Mouse (Mus musculus) stomach, postnatal 0 days (tissue): ENCODE data around the gene Mapk8ip1. TPM values are rescaled to one million over a fixed set of nuclear protein-coding genes. Genes with fewer than 3 reads are reported as not detected.

Experiments
- ATAC-seq: fragments of 200-750 bp; cut with Nextera tagmentation; 2 replicates; pipeline ENCODE4 v1.8.0; 2017; ENCODE audit not compliant: low FRiP score, low TSS enrichment
- DNase-seq: peaks from one replicate; pipeline ENCODE4 v3.0.0-alpha.2; 2016; ENCODE audit warnings: low spot score
- H3K27ac ChIP-seq: fragments of 300-500 bp; sonication (generic); replicated peaks from 2 replicates; pipeline ENCODE4 v1.5.1; 2014; ENCODE audit warnings: mild to moderate bottlenecking, control low read depth
- H3K27me3 ChIP-seq: fragments of 300-500 bp; sonication (generic); 2 replicates; pipeline ENCODE4 v1.6.1; 2014; ENCODE audit warnings: low read length; ENCODE audit not compliant: control insufficient read depth, insufficient read depth
- H3K36me3 ChIP-seq: fragments of 300-500 bp; sonication (generic); 2 replicates; pipeline ENCODE4 v1.6.1; 2014; ENCODE audit warnings: low read length, mixed read lengths; ENCODE audit not compliant: control insufficient read depth, insufficient read depth
- H3K4me1 ChIP-seq: fragments of 300-500 bp; sonication (generic); replicated peaks from 2 replicates; pipeline ENCODE4 v1.6.1; 2014; ENCODE audit warnings: antibody characterized with exemption; ENCODE audit not compliant: control insufficient read depth, insufficient read depth
- H3K4me2 ChIP-seq: fragments of 300-500 bp; sonication (generic); replicated peaks from 2 replicates; pipeline ENCODE4 v1.6.1; 2014; ENCODE audit warnings: low read depth, mild to moderate bottlenecking, control low read depth, moderate library complexity
- H3K4me3 ChIP-seq: fragments of 300-500 bp; sonication (generic); 2 replicates; pipeline ENCODE4 v1.5.1; 2014; ENCODE audit warnings: low read depth, low read length, control low read depth
- H3K9ac ChIP-seq: fragments of 300-500 bp; sonication (generic); 2 replicates; pipeline ENCODE4 v1.6.1; 2014; ENCODE audit warnings: mild to moderate bottlenecking, low read length, control low read depth, mixed read lengths
- H3K9me3 ChIP-seq: fragments of 300-500 bp; sonication (generic); 2 replicates; pipeline ENCODE4 v1.6.1; 2016; ENCODE audit warnings: low read length; ENCODE audit not compliant: control insufficient read depth
- CTCF ChIP-seq: IDR thresholded peaks from 2 replicates; pipeline ENCODE4 v1.5.1; 2016; ENCODE audit warnings: antibody characterized with exemption, low read depth, mild to moderate bottlenecking, moderate library complexity
- EP300 ChIP-seq: optimal IDR thresholded peaks from 2 replicates; pipeline ENCODE3; 2016; ENCODE audit warnings: antibody characterized with exemption
- WGBS: fragments of 180-500 bp; shearing (Covaris S2); extraction: QIAGEN DNeasy Blood & Tissue Kit; methylation state at CpG from one replicate; pipeline ENCODE4 v1.1.7; 2014; 5-methylcytosine and 5-hydroxymethylcytosine counted together
- polyA plus RNA-seq: library from polyadenylated mRNA; unstranded; fragments of >200 nt; fragmentation: Nextera tagmentation; extraction: Ambion mirVana; gene quantifications from 2 replicates; pipeline ENCODE4 v1.2.1, GENCODE M21; 2015

The Mapk8ip1 gene
- polyA plus RNA-seq, 1 experiment from 2014 or later = 10.3 TPM

DNA sequence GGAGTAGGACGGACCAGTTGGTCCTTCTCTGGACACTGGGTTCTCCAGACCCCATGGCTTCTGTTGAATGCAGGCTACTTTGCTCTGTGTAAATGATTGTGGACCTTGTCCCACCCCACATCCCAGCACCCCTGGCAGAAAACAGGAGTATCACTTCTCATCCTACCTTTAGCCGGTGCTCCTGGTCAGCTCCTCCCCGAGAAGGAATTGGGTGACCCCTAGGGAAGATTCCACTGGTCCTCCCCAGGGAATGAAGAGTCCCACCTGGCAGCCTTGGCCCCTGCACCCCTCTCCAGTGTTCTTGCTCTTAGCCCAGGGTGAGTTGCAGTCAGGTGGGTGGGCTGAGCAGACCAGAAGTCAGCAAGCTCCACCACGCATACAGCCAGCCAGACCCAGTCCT, 37.0 kb downstream of the Mapk8ip1 start:
- no peak overlapping the region for H3K4me3 ChIP-seq
- H3K9me3 ChIP-seq = no peaks in the 10 kb centered on the region
- DNase-seq = no peak
- no peak overlapping the region for H3K9ac ChIP-seq
- peaks cover 8% of the 10 kb centered on the region; the same call in 1 of the 2 replicates for H3K36me3 ChIP-seq
- no peaks in the 10 kb centered on the region for H3K27me3 ChIP-seq
- no peak overlapping the region for H3K4me2 ChIP-seq
- H3K27ac ChIP-seq = no peak overlapping the region
- 88% methylated on average over 4 of the region's 4 CpGs for WGBS
- H3K4me1 ChIP-seq = no peaks in the 10 kb centered on the region
- no peak for ATAC-seq
- TF ChIP-seq EP300 (no peak), CTCF (no peak)

DNA sequence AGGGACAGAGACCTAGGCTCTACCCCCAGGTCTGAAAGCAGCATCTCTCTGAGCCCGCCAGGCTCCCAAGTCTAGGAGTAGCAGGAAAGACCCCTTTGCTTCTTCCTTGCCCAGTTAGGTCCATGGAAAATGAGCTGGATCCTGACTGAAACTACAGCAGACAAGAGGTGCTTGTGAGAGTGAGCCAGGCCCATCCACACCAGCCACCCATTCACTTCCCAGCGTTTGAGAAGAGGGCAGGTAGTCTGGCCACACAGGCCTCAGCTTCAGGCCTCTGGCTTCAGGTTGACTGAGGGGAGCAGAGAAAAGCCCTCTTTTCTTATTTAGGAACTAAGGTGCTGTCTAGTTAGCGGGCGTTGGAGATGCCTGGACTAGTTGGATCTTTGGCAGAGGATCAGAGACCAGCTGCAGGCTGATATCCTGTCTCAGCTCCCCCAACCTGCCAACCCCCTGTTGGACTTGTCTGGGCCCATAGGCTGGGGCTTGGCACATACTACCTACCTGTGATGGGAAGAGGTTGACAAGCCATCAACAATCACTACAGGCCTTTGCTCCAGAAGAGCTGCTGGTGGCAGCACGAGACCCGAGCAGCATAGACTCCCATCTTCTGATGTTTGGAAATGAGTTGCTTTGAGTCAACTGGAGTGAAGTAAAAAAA, 38.4 kb downstream of the Mapk8ip1 start:
- ATAC-seq (no peak), DNase-seq (no peak)
- WGBS = 83% methylated on average over 6 of the region's 6 CpGs
- Histone ChIP-seq H3K9me3 (no peaks in the 10 kb centered on the region), H3K4me1 (no peaks in the 10 kb centered on the region), H3K4me3 (no peak overlapping the region), H3K4me2 (no peak overlapping the region), H3K36me3 (peaks cover 14% of the 10 kb centered on the region; the same call in 1 of the 2 replicates), H3K27ac (0 out of 2 replicates have a peak overlapping the region, but pooled peaks have one; percentile 35), H3K27me3 (no peaks in the 10 kb centered on the region), H3K9ac (no peak overlapping the region)
- 0 out of 2 replicates have a peak, but pooled peaks have one; percentile 4 for TF ChIP-seq CTCF
- TF ChIP-seq EP300 = no peak

DNA sequence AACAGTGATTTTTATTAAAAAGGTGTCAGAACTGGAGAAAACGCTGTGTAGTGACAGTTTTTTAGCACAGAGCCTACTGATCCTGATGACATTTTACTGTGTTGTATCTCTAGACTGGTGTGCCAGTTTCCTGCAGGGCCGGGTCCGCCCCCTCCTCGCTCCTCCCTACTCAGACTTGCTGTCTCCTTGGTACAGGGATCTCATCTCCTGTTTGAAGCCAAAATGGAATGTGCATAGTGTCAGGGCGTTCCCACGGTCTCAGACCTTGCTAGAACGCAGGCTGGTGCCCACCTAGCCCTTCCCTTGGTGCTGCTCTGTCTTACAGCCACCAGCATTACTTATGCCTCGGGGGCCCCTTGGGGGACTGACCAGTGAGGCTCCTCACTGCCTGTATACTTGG, 39.3 kb downstream of the Mapk8ip1 start:
- 87% methylated on average over 8 of the region's 8 CpGs for WGBS
- no peak overlapping the region for H3K9ac ChIP-seq
- ATAC-seq (no peak), DNase-seq (no peak)
- no peaks in the 10 kb centered on the region for H3K4me1 ChIP-seq
- peaks cover 16% of the 10 kb centered on the region; the same call in 1 of the 2 replicates for H3K36me3 ChIP-seq
- no peak overlapping the region for H3K4me3 ChIP-seq
- no peak overlapping the region for H3K4me2 ChIP-seq
- no peak overlapping the region for H3K27ac ChIP-seq
- no peaks in the 10 kb centered on the region for H3K9me3 ChIP-seq
- no peak for TF ChIP-seq CTCF
- TF ChIP-seq EP300 = no peak
- H3K27me3 ChIP-seq = no peaks in the 10 kb centered on the region

DNA sequence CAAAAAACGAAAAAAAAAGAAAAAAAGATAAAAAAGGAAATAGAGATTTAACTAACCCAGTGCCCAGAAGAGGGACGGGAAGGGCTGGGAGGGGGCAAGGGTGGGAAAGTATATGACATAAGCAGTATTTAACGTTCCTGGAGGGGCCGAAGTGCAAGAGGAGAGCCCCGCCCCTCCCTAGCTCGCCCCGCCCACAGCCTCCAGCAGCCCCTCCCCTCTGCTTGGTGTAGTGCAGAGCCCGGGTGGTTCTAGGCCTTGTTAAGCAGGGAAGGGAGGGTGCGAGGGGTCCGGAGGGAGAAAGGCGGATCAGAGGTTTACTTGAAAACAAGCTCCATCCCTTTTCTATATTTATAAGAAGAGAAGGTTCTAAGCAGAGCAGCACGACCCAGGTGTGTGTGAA, 40.2 kb downstream of the Mapk8ip1 start:
- Histone ChIP-seq H3K27ac (no peak overlapping the region), H3K4me3 (no peak overlapping the region), H3K4me2 (no peak overlapping the region), H3K36me3 (peaks cover 18% of the 10 kb centered on the region; the same call in 1 of the 2 replicates), H3K27me3 (no peaks in the 10 kb centered on the region), H3K4me1 (no peaks in the 10 kb centered on the region), H3K9me3 (no peaks in the 10 kb centered on the region), H3K9ac (no peak overlapping the region)
- peak; percentile 66 for DNase-seq
- TF ChIP-seq EP300 (no peak), CTCF (no peak)
- ATAC-seq = 0 out of 2 replicates have a peak, but pooled peaks have one; percentile 31
- WGBS = 26% methylated on average over 12 of the region's 12 CpGs

DNA sequence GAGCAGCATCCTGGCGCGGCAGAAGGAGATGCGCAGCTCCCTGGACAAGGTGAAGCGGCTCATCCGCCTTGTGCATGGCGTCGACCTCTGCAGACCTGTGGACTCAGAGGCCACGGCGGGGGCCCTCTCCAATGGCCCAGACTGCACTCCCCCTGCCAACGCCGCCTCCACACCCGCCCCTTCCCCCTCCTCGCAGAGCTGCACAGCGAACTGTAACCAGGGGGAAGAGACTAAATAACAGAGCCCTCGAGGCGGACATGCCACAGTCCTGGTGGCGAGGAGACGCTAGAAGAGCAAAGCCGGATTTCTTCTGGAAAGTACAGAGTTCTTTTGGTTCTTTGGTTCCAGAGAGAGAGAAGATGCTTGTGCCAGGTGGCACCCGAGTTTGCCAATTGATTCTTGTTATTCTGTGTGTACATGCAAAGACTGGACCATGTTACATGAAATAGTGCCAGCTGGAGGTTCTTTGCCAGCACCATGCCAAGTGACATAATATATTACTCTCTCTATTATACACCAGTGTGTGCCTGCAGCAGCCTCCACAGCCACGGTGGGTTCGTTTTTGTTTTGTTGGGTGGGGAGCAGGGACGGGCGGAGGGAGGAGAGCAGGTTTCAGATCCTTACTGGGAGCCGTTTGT, 40.8 kb downstream of the Mapk8ip1 start:
- no peaks in the 10 kb centered on the region for H3K9me3 ChIP-seq
- no peak for DNase-seq
- no peak overlapping the region for H3K9ac ChIP-seq
- no peak for TF ChIP-seq CTCF
- TF ChIP-seq EP300 = no peak
- no peaks in the 10 kb centered on the region for H3K4me1 ChIP-seq
- H3K27ac ChIP-seq = no peak overlapping the region
- no peak overlapping the region for H3K4me2 ChIP-seq
- WGBS = 74% methylated on average over 25 of the region's 25 CpGs
- H3K36me3 ChIP-seq = peaks cover 22% of the 10 kb centered on the region; the same call in 1 of the 2 replicates
- H3K27me3 ChIP-seq = no peaks in the 10 kb centered on the region
- H3K4me3 ChIP-seq = no peak overlapping the region
- no peak for ATAC-seq

DNA sequence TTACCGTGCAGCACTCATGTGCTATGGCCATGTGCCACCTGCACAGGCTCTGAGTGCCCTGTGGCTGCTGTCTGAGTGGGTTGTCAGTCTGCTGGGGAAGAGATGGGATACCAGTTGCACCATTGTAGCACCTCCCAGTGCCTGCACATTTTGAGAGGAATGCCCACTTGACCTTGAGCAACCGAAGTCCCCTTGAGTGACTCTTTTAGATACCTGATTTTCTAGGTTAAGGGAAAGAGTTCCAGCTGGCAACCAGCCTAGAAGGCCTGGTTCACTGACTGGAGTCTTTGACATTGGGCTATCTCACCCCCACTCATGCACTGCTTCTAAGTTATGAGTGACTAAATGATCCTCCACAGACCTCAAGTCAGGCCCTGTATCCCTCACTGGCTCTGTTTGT, 41.8 kb downstream of the Mapk8ip1 start:
- DNase-seq (no peak), ATAC-seq (no peak)
- Histone ChIP-seq H3K9ac (no peak overlapping the region), H3K27ac (no peak overlapping the region), H3K9me3 (no peaks in the 10 kb centered on the region), H3K4me1 (no peaks in the 10 kb centered on the region), H3K4me2 (no peak overlapping the region), H3K36me3 (peaks cover 22% of the 10 kb centered on the region; the same call in 1 of the 2 replicates), H3K4me3 (no peak overlapping the region), H3K27me3 (no peaks in the 10 kb centered on the region)
- no peak for TF ChIP-seq EP300
- TF ChIP-seq CTCF = no peak
- 79% methylated on average over 2 of the region's 2 CpGs for WGBS
